Mouse (Mus musculus) layer of hippocampus, postnatal 10 days (tissue): ENCODE results near the gene Pop5. TPM values are rescaled to one million over a fixed set of nuclear protein-coding genes. Genes with fewer than 3 reads are reported as not detected.

Experiments used
- DNase-seq, 2 experiments: peaks; one replicate each; pipeline ENCODE4 v3.0.0; 2021; ENCODE audit warnings: low spot score in 2 of 2
- total RNA-seq, 2 experiments: library from RNA; stranded (reverse); gene quantifications; 2 replicates each; pipeline ENCODE4 v1.2.3; 2021

Pop5 gene
- total RNA-seq, 2 experiments from 2014 or later = 51.1 to 61.8 TPM

DNA sequence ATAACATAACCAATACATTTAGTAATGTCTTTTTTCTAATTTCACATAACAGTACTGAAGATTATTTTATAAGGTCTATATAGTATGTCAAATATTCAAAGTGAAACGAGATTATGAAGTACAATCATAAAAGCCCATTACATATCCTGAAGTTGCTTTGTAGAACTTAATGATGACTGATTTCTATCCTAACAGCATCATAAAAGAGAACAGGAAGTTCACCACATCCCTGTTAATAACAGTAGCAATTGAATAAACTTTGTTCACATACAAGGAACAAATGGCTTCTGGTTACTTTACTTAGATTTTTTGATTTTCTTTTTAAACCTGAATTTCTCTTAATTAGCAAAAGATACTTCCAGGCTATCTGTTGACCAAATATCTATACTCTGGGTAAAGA, 26.2 kb downstream of the Pop5 start:
- no peak for DNase-seq

DNA sequence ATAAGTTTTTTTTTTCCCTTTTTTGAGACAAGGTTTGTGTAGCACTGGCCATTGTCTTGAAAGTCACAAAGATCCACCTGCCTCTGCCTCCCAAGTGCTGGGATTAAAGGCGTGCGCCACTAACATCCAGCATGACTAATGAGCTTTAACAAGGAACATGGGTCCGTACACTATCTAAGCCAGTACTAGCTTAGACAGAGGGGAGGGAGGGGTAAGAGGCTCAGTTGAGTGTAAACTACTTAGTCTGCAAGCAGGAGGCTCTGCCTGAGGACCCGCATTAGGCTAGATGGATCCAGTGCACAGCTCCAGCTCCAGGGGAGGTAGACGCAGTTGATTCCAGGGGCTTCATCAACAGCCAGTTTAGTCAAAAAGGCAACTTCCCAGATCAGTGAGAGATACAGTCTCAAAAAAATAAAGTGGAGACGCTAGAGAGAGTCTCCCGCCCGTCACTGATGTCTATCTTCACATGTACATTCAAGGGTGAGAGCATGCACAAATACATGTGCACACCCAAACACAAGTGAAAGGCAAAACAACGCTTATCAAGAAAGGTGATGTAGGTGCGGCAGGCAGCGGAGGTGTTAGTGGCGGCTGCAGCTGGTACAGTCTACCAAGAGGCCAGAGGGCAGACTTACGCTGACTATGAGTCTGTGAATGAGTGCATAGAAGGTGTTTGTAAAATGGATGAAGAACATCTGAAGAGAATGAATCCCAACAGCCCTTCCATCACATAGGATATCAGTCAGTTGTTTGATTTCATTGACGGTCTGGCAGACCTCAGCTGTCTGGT, 27.1 kb downstream of the Pop5 start:
- DNase-seq = no peak

DNA sequence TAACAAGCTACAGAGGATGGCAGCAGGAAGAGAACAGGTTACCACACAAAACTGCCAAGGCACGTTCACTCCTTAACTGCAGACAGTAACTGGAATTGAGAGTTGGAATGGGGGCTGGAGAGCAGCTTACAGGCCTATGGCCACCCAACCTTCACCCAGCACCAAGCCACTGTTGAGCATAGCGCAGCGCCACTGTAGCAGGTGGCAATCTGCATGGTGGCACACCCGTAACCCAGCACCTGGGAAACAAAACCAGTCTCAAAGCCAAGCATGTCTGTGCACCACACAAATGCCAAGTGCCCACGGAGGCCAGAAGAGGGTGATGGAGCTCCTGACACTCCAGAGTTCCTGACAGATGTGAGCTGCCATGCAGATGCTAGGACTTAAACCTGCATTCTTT, 30.7 kb downstream of the Pop5 start:
- DNase-seq = no peak

DNA sequence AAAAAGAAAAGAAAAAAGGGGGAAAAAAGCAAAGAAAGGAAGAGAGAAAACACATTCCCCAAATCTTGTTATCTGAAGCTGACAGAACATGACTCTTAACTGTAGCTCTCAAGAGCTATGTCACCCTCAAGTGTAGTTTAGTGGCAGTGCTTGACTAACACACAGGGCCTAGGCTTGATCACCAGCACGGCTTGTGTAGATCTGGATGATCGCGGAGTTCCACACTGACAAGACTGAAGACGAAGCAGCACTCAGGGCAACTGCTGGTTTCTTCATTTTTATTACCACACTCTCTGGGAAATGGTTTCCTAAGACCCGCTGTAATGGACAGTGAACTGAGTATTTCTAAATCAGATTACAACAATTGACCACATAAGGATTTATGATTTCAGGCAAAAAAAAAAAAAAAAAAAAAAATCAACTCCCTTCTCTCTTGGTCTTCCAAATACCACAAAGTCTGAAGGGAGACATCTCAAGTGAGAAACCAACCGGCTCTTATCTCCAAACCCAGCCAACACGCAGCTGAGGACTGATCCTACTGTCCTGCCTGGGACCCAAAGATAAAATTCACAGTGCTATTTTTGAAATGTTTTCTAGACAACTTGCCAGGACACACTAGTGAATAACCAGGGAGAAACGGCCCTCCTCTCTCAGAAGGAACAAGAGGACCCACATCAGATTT, 31.3 kb downstream of the Pop5 start:
- DNase-seq = no peak

DNA sequence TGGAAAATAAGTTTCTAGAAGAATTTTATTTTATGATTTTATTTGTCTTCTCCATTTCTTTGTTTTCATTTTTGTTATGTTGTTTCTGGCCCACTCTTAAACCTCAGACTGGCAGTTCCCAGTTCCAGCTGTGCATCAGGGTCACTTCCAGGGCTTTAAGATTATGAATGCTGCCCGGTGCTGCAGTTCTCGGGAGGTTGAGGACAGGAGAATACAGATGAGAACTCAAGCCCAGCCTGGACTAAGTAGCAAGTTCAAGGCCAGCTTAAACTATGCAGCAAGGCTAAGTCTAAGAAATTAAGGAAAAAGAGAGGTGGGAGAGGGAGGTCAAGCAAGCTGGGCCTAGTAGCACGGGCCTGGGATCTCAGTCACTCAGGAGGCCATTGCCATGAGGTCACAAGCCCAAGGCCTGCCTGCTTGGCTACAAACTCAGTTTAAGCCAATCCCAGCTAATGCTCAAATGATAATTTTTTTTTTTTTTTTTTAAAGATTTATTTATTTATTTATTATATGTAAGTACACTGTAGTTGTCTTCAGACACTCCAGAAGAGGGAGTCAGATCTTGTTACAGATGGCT, 31.9 kb downstream of the Pop5 start:
- no peak for DNase-seq

DNA sequence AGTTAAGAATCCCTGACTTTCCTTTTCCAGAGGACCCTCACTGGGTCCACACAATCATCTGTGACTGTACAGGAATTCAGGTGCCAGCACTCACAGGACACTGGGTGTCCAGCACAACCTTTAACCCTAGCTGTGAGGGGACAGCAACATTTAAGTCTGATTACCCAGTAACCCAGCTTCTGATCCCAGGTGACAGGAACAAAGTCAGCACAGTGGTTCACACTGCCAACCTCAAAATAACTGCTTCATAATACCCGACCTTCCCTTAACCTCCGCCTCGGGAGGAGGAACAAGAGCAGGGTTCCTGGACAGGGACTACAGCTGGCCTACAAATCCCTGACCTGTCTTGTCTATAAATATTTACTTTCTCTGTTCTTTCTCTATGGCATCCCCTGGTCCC, 32.6 kb downstream of the Pop5 start:
- no peak for DNase-seq

DNA sequence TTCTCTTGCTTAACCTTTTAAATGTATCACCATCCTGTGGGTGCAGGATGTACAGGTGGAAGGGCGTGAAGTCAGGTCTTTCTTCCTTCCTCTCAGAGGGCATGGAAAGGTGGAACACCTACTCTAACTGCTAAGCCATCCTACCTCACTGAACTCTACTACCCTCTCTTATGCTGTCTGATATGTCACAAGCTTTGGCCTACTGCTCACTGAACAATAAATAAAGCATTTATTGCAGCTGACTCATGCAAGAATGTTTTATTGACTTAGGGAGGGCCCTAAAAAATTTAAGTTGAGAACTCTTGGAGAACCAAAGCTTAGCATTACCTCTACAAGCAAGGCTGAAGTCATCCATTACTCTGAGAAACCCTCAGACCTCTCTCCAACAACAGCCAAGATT, 34.3 kb downstream of the Pop5 start:
- DNase-seq = no peak

DNA sequence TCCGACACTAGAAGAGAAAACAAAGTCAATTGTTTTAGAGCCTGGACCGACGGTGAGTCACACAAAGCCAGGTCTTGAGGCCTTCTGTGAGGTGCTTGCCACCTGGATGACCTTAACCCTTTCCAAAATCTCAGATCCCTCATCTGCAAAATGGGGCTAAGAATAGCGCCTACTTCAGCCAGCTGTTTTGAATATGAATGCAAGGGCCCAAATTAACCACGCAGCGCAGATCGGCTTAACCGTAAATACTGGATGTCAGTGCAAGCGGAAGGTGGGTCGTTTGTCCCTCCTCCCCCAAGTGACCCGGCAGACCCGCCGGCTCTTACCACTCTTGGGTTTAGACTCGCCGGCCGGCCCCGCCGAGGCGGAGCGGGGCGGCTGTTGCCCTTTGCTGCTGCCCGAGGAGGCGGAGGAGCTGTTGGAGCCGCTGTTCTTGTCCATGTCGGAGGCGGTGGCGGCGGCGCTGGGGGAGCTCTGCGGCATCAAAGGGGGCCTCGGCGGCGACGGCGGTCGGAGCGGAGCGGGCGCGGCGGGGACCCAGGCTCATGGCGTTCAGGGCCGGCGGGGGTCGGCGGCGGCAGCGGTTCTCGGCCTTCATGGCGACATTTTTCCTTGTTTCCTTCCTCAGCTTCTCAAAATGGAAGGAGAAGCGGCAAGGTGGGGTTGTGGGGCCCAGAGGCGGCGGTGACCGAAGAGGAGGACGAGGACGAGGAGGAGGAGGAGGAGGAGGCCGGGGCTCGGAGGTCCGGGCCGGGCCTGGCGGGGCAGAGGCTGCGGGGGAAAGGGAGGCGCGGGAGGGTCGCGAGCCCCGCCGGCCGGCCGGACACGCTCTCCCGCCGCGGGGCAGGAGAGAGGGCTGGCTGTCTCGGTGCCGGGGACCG, 36.5 kb downstream of the Pop5 start:
- DNase-seq = peak; percentile 52 to 59

DNA sequence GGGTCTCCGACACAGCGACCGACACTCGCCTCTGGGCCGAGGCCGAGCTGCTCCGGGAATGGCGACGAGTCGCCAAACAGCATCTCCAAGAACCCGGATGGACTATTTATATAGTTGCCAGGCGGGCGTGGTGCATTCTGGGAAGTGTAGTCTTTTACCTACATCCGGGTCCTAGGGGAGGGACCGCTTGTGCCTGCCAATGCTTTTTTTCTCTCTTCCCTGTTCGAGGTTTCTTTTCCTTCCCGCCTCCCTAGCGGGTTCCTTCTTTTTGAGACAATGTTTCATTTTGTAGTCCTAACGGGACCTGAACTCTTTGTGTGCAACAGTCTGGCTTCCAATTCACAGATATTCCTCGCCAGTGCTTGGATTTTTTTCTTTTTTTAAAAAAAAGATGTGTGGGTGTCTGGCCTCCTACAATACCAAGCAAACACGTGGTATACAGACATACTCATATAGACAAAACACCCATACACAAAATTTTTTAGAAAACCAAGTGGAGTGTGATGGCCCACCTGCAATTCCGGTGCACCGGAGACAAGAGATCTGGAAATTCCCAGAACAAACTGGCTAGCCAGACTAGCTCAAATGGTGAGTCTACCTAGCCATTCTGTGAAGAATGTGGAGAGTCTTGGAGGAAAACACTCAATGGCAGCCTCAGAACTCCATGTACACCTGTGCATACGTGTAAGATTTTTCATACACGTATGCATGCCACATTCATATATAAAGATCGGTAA, 37.3 kb downstream of the Pop5 start, which contains the start of gene Rnf10:
Gene Rnf10 (minus strand): TSS at position 87 of the 737 bp plus-strand sequence.
- DNase-seq = peak; percentile 99

DNA sequence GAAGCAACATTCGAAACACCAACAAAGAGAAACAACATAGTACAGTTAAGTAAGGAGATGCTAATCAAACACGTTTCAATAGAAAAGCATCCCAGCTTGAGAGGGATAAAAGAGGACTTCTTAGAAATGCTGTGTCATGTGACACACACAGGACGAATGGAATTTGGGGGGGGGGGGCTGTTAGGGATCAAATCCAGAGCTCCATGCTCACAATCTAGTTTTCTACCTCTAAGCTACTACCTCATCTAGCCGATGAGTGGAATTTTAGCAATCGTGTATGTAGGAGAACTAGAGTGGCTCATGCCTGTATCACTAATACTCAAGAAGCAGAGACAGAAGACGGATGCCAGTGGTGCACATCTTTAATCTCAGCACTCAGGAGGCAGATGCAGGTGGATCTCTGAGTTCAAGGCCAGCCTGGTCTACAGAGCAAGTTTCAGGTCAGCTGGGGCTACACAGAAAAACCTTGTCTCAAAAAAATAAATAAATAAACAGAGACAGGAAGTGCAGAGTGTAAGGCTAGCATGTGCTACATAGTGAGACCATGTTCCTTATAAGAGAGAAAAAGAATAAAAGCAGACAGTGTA, 38.0 kb downstream of the Pop5 start:
- DNase-seq = no peak

DNA sequence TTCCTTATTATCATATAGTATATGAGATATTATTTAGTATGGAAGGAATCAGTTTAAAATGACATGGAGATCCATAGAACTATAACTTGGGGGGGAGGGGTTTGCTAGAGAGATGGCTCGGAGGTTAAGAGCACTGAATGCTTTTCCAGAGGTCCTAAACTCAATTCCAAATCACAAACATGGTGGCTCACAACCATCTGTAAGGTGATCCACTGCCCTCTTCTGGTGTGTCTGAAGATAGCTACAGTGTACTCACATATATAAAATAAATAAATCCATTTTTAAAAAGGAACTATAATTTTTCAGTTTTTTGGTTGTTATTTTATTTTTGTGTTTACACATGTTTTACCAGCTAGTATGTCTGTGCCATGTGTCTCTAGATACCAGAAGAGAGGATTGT, 38.7 kb downstream of the Pop5 start:
- no peak for DNase-seq

DNA sequence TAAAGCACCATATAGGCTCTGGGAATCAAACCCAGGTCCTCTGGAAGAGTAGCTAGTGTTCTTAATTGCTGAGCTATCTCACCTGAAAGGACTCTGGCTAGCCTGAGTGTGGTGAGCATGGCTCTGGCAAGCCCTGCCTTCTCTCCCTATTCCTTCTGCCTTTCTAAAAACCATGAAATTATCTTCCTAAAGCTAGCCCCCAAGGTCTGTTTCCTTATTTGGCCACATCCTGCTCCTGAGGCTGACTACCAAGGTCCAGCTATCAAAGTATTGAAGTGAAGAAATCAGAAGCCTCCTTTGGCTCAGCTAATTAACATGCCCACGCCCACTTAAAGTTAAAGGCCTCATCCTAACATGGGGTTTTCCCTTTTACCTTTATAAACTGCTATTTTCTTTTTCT, 39.1 kb downstream of the Pop5 start:
- DNase-seq = no peak

DNA sequence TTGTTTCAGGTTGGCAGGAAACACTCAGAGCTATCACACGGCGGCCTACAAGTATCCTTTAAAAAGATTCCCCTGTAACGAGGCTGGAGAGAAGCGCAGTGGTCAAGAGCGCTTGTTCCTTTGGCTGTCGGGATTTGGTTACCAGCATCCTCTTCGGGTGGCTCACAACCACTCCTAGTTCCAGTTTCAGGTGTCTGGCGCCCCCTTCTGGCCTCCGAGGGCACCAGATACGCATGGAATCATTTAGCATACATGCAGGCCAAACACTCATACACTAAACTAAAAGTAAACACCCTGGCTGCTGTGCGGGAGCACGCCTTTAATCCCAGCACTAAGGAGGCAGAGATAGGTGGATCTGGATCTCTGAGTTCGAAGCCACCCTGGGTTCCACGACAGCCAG, 40.4 kb downstream of the Pop5 start:
- peak in 1 of 2 experiments; percentile 22 for DNase-seq

DNA sequence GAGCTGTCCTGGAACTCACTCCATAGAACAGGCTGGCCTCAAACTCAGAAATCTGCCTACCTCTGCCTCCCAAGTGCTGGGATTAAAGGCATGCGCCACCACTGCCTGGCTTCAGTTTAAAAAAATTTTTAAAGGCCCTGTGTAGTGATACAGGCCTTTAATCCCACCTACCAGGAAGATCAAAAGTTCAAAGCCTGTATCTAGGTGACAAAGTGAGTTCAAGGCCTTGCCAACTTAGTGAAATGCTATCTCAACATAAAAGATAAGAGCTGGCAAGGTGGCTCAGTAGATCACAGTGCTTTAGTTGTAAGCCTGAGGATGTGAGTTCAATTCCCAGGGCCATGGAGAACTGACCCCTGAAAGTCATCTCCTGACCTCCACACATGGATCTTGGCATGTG, 42.4 kb downstream of the Pop5 start:
- DNase-seq = no peak

DNA sequence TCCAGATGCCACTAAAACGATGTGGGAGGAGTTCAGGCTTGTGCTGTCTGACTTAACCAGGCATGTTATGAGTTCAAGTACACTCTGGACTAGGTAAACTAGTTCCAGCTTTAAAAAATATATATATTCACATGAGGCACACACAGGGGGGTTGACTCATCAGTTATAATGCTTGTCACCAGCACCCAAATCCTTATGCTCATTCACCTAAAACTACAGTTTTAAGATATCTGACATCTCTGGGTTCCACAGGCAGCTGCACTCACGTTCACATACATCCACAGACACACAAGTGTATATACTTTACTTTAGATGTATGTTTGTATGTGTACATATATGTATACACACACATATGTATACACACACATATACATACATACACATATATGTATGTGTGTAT, 43.1 kb downstream of the Pop5 start:
- DNase-seq = no peak

DNA sequence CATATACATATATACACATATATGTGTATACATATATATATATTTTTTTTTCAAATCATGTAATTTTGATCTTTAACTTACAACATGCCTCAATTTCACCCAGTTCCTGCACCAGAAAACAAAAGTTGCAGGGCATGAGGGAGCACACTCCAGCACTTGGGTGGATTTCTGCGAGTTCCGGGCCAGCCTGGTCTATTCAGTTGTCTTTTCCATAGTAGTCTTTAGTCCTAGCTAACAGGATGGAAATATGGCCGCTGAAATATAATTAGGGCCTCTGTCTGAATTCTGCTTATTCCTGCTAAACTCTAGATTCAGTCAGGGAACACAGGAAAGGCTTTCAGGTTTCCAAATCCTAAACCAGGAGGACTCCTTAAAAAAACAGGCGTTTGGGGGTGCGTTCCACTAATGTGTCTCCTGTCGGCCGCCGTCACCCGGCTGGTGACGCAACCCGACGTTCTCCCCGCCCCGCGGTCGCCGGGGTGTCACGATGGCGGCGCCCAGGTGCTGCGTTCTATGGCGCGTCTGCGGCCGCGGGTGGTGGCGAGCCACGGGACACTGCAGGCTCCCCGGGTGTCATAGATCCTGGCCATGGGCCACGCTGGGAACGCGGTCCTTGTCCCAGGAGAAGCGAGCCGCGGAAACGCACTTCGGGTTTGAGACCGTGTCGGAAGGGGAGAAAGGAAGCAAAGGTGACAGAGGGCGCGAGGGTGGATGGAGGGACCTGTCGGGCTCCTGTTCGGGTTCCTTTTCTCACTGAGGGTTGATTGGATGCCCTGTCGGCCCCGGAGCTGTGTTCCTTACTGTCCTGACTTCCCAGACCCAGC, 43.8 kb downstream of the Pop5 start, which contains the start of gene Coq5:
Gene Coq5 (plus strand): TSS at position 441 of the 824 bp plus-strand sequence.
- DNase-seq = peak; percentile 86 to 91

DNA sequence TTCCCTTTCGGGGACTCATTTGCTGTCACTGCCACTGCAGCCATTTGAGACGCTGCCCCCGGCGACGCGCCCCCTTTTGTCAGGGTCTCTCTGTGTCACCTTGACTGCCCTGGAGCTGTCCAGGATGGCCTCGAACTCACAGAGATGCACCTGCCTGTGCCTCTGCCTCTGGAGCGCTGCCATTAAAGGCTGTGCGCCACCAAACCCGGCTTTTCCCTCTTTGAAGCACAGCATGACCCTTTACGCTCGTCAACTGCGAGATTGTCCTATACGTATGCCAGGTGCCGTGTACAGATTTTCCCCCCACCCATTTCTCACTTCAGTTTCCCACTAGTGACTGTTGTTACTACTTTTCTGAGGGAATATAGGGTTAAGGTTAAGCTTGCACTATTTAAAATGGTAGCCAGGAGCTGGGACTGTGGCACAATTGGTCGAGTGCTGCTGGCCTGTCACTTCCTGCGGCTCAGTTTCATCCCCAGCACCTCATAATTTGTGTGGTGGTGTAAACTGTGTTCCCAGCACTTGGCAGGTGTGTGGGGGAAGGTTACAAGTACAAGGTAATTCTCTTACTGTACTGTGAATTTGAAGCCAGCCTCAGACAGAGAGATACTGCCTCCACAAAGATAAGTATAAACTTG, 44.5 kb downstream of the Pop5 start:
- peak in 1 of 2 experiments; percentile 22 for DNase-seq

DNA sequence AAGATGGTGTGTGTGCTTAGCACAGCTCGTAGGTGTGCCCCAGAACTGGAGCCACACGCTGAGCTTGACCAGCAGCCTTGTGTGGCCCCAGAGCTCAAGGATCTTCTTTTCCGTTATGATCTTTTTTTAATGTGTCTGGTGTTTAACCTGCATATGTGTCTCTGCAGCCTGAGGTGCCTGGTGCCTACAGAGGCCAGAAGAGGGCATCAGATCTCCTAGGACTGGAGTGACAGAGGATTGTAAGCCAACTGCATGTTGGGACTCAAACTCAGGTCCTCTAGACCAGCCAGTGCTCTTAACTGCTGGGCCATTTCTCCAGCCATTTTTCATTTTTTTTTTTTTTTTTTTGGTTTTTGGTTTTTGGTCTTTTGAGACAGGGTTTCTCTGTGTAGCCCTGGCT, 49.1 kb downstream of the Pop5 start:
- DNase-seq = no peak

DNA sequence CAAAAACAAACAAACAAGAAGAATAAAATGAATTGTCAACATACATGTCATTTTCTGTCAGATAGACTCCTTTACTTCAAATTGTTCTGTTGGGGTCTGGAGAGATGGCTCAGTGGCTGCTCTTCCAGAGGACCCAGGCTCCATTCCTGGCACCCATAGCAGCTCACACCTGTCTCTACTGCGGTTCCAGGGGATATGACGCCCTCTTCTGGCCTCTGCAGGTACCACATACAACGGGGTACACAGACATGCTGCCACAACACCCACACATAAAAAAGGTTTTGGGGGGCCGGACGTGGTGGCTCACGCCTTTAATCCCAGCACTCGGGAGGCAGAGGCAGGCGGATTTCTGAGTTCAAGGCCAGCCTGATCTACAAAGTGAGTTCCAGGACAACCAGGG, 58.5 kb downstream of the Pop5 start:
- no peak for DNase-seq
